ENCODE assay signal across 9 mouse cellular contexts in genomic region chr6:13152062-13152640, GRCm38 (mm10).
A peak's percentile ranks its signal among the peaks of the same experiment; 100 is the strongest.
DNase-seq lines count a peak whose midpoint lies in the region; ATAC-seq and TF ChIP-seq lines count a peak whose summit lies in the region.
"Had no signal": no experiment of that assay in that cellular context is flagged by ENCODE, and none has a peak within 500 bp of the region (broad histone marks: within the 10 kb centered on the region; RNA-seq: fewer than 3 reads in every experiment).

No protein-coding gene starts in this region.

- POLR2A ChIA-PET in Patski (lab: Charles Lee), result no interaction called here

- CTCF ChIA-PET in Patski (lab: Charles Lee), result no interaction called here

- no peaks in the 10 kb centered on the region for H3K27me3 ChIP-seq in liver, embryonic 14.5 days (ENCODE audit: control insufficient read depth, insufficient read depth, low read length)
- peaks cover 17% of the 10 kb centered on the region for H3K27me3 ChIP-seq in Patski
- H3K27me3 ChIP-seq in hindbrain, embryonic 10.5 days (ENCODE audit: insufficient read depth, poor library complexity, severe bottlenecking), result no peaks in the 10 kb centered on the region

- H3K4me2 ChIP-seq in liver, embryonic 14.5 days (ENCODE audit: low read depth), result no peak overlapping the region

- WGBS in liver, embryonic 14.5 days (ENCODE audit: insufficient replicate concordance), result 61% methylated on average over 1 of the region's 1 CpGs
- 92% methylated on average over 1 of the region's 1 CpGs for WGBS in hindbrain, embryonic 10.5 days

- ATAC-seq in liver, embryonic 14.5 days (ENCODE audit: insufficient read depth), result no peak
- peak; percentile 71 for ATAC-seq in Patski
- ATAC-seq in erythroid progenitor cell, adult 5-6 weeks (replicated peaks; ENCODE audit: low FRiP score, poor library complexity, severe bottlenecking), result no peak

- DNase-seq in liver, embryonic 14.5 days (ENCODE audit: low read depth in 3 of 3, low spot score in 3 of 3), result peak in 1 of 3 experiments; percentile 4
- no peak for DNase-seq in liver
- peak; percentile 12 for DNase-seq in Patski (ENCODE audit: low read depth, low spot score)
- DNase-seq in cerebellum, postnatal 10 days, result peak; percentile 79 to 82
- DNase-seq in hindbrain, embryonic 10.5 days (ENCODE audit: low spot score), result peak; percentile 6
- peak; percentile 54 to 75 for DNase-seq in left cerebral cortex, postnatal 14 days (ENCODE audit: low spot score in 2 of 2)
- DNase-seq in retina, postnatal 7 days (ENCODE audit: low read depth, low spot score), result peak; percentile 43

- H3K36me3 ChIP-seq in liver, embryonic 14.5 days (replicated peaks; ENCODE audit: control insufficient read depth, insufficient read depth, low read depth), result no peaks in the 10 kb centered on the region
- H3K36me3 ChIP-seq in hindbrain, embryonic 10.5 days, result no peaks in the 10 kb centered on the region

- no peaks in the 10 kb centered on the region for H3K9me3 ChIP-seq in liver, embryonic 14.5 days (ENCODE audit: control insufficient read depth, low read length)
- peaks cover 7% of the 10 kb centered on the region; the same call in 1 of the 2 replicates for H3K9me3 ChIP-seq in hindbrain, embryonic 10.5 days

- intact Hi-C loops in left cerebral cortex, postnatal 14 days (cut with DNase I), result loop anchor here (2.0 to 10.0 kb wide), 3 partner anchors 397 to 835 kb away; no protein-coding TSS in a partner anchor

- H3K4me3 ChIP-seq in liver, embryonic 14.5 days (ENCODE audit: insufficient read depth in 1 of 2, low read depth in 2 of 2, low read length in 2 of 2), result no peak overlapping the region
- H3K4me3 ChIP-seq in hindbrain, embryonic 10.5 days, result no peak overlapping the region
- H3K4me3 ChIP-seq: erythroblast, embryonic 14.5 days had no signal

- no peak overlapping the region for H3K27ac ChIP-seq in liver, embryonic 14.5 days
- no peak overlapping the region for H3K27ac ChIP-seq in hindbrain, embryonic 10.5 days

- TF ChIP-seq EP300 in liver, embryonic 14.5 days (IDR thresholded peaks at IDR 0.05; ENCODE audit: low read depth), result no peak

- peak; percentile 31; the same call in 1 of the 2 replicates for TF ChIP-seq CTCF in liver, embryonic 14.5 days (IDR thresholded peaks at IDR 0.05; ENCODE audit: low read depth)
- peak; percentile 61 for TF ChIP-seq CTCF in Patski (IDR thresholded peaks at IDR 0.05)

- in situ Hi-C loops in Patski (cut with MboI; ENCODE audit: low pct_unique_long_range_greater_than_20kb), result loop anchor here (5.0 to 10.0 kb wide), 2 partner anchors 407 to 800 kb away; partner anchors contain the start of gene Thsd7a

- H3K4me1 ChIP-seq in liver, embryonic 14.5 days (replicated peaks; ENCODE audit: control insufficient read depth in 2 of 2, insufficient read depth in 2 of 2, low read length in 1 of 2), result no peaks in the 10 kb centered on the region
- H3K4me1 ChIP-seq in hindbrain, embryonic 10.5 days (replicated peaks), result no peaks in the 10 kb centered on the region

- no peak overlapping the region for H3K9ac ChIP-seq in liver, embryonic 14.5 days (replicated peaks)
